Mouse (Mus musculus): ENCODE results near the gene Sdk1. TPM values are rescaled to one million over a fixed set of nuclear protein-coding genes. Genes with fewer than 3 reads are reported as not detected.

The Sdk1 gene
- polyA plus RNA-seq, 1 experiment from 2014 or later: 4.8 TPM

- no peak for DNase-seq (ENCODE audit: low spot score)
- H3K4me2 ChIP-seq (ENCODE audit: low read length): no peak overlapping the region
- no peak overlapping the region for H3K27ac ChIP-seq (ENCODE audit: low read depth)
- H3K4me1 ChIP-seq (replicated peaks; ENCODE audit: control insufficient read depth, insufficient read depth, low read length): no peaks in the 10 kb centered on the region
- H3K9ac ChIP-seq (ENCODE audit: low read length): no peak overlapping the region
- no peaks in the 10 kb centered on the region for H3K9me3 ChIP-seq (ENCODE audit: control insufficient read depth, low read length)
- no peak overlapping the region for H3K4me3 ChIP-seq (ENCODE audit: low read depth, low read length)
- no peaks in the 10 kb centered on the region for H3K27me3 ChIP-seq (replicated peaks; ENCODE audit: control insufficient read depth, insufficient read depth, low read length)
- no peaks in the 10 kb centered on the region for H3K36me3 ChIP-seq (ENCODE audit: control insufficient read depth, insufficient read depth, low read length)
- ATAC-seq (replicated peaks; ENCODE audit: low FRiP score, low TSS enrichment, low read depth): no peak
- 82% methylated on average over 8 of the region's 8 CpGs for WGBS
Measured at GRCm38 (mm10) chr5:141896402-141896801, 655.1 kb downstream of the Sdk1 start.

GRCm38 (mm10) chr5:141897481-141897880 is 656.2 kb downstream of the Sdk1 start:
- Histone ChIP-seq H3K27me3 (replicated peaks; ENCODE audit: control insufficient read depth, insufficient read depth, low read length) (no peaks in the 10 kb centered on the region), H3K36me3 (ENCODE audit: control insufficient read depth, insufficient read depth, low read length) (no peaks in the 10 kb centered on the region), H3K4me1 (replicated peaks; ENCODE audit: control insufficient read depth, insufficient read depth, low read length) (0 out of 2 replicates have a peak, but pooled peaks cover under 1% of the 10 kb centered on the region), H3K27ac (ENCODE audit: low read depth) (no peak overlapping the region), H3K9ac (ENCODE audit: low read length) (no peak overlapping the region), H3K4me2 (ENCODE audit: low read length) (no peak overlapping the region), H3K9me3 (ENCODE audit: control insufficient read depth, low read length) (no peaks in the 10 kb centered on the region), H3K4me3 (ENCODE audit: low read depth, low read length) (no peak overlapping the region)
- no peak for DNase-seq (ENCODE audit: low spot score)
- WGBS: 49% methylated on average over 2 of the region's 2 CpGs
- no peak for ATAC-seq (replicated peaks; ENCODE audit: low FRiP score, low TSS enrichment, low read depth)

DNA sequence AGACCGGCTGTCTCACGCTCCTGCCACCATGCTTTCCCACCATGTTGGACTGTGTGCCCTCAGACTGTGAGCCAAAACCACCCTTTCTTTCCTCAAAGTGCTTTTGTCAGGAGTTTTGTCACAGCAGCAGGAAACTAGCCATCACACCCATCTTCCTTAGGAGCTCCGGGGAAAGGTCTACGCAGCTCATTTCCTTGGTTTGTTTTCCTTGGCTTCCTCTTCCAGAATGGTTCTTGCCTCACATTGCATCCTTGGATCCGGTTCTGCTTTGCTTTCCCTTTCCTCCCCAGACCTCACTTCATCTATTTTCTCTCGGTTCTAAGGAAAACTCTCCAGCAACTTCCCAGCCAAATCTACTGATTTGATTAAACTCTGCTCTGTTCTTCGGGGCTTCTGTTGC is 658.5 kb downstream of the Sdk1 start:
- no peak for DNase-seq (ENCODE audit: low spot score)
- H3K4me2 ChIP-seq (ENCODE audit: low read length): no peak overlapping the region
- no peaks in the 10 kb centered on the region for H3K9me3 ChIP-seq (ENCODE audit: control insufficient read depth, low read length)
- H3K36me3 ChIP-seq (ENCODE audit: control insufficient read depth, insufficient read depth, low read length): no peaks in the 10 kb centered on the region
- 0 out of 2 replicates have a peak, but pooled peaks cover 4% of the 10 kb centered on the region for H3K4me1 ChIP-seq (replicated peaks; ENCODE audit: control insufficient read depth, insufficient read depth, low read length)
- no peaks in the 10 kb centered on the region for H3K27me3 ChIP-seq (replicated peaks; ENCODE audit: control insufficient read depth, insufficient read depth, low read length)
- no peak overlapping the region for H3K9ac ChIP-seq (ENCODE audit: low read length)
- no peak for ATAC-seq (replicated peaks; ENCODE audit: low FRiP score, low TSS enrichment, low read depth)
- H3K27ac ChIP-seq (ENCODE audit: low read depth): no peak overlapping the region
- no peak overlapping the region for H3K4me3 ChIP-seq (ENCODE audit: low read depth, low read length)
- WGBS: 89% methylated on average over 7 of the region's 7 CpGs

DNA sequence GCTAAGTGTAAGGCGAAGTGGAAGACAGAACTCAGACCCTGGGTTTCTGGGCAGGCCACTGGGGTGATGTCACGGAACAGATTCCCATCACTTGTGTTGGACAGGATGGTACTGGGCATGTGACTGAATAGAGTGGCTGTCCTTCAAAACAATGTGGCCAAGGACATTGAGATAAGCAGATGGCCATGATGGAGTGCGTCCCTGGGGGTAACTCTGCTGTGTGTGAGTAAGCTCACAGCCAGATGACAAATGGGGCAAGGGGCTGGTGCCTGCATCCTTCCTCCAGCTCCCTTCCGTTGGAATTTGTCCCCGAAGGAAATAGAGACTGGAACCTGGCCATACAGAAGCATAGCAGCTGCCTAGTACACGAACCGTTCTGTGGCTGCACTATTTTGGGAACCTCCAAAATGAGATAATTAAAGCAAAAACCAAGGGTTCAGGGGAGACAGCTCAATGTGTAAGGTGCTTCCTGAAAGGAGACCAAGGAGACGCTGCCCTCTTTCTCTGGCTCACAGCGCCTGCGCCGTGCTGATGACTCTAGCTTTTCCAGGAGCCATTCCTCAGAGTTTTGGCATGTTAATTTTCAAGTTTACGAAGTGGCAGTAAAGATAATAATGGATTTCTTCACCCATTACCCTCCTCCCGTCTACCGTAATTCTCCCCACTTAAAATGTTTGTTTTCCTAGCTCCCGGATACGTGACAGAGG is 661.4 kb downstream of the Sdk1 start:
- Histone ChIP-seq H3K4me1 (replicated peaks; ENCODE audit: control insufficient read depth, insufficient read depth, low read length) (0 out of 2 replicates have a peak, but pooled peaks cover 4% of the 10 kb centered on the region), H3K4me3 (ENCODE audit: low read depth, low read length) (no peak overlapping the region), H3K36me3 (ENCODE audit: control insufficient read depth, insufficient read depth, low read length) (no peaks in the 10 kb centered on the region), H3K4me2 (ENCODE audit: low read length) (no peak overlapping the region), H3K27ac (ENCODE audit: low read depth) (no peak overlapping the region), H3K9ac (ENCODE audit: low read length) (no peak overlapping the region), H3K27me3 (replicated peaks; ENCODE audit: control insufficient read depth, insufficient read depth, low read length) (no peaks in the 10 kb centered on the region), H3K9me3 (ENCODE audit: control insufficient read depth, low read length) (no peaks in the 10 kb centered on the region)
- 53% methylated on average over 16 of the region's 16 CpGs for WGBS
- DNase-seq (ENCODE audit: low spot score): no peak
- ATAC-seq (replicated peaks; ENCODE audit: low FRiP score, low TSS enrichment, low read depth): no peak

DNA sequence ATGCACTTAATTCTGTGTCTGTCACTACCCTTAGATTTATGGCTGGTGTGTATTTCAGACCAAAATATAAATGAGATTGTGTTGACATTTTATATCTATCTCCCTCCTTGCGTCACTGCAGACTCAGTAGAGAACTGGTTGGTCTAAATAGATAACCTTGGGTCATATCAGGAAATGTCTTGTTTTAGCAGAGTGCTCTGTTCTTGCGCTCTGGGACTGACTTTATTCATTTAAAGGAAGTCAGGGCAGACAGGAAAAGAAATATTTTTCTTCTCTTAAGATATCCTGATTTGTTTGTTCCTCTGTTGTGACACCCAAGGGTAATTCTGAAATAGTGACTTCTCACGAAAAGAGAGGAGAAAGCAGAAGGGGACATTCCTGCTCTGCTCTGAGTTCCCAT is 669.2 kb downstream of the Sdk1 start:
- H3K4me3 ChIP-seq (ENCODE audit: low read depth, low read length): no peak overlapping the region
- no peaks in the 10 kb centered on the region for H3K27me3 ChIP-seq (replicated peaks; ENCODE audit: control insufficient read depth, insufficient read depth, low read length)
- no peaks in the 10 kb centered on the region for H3K4me1 ChIP-seq (replicated peaks; ENCODE audit: control insufficient read depth, insufficient read depth, low read length)
- ATAC-seq (replicated peaks; ENCODE audit: low FRiP score, low TSS enrichment, low read depth) (no peak), DNase-seq (ENCODE audit: low spot score) (no peak)
- H3K27ac ChIP-seq (ENCODE audit: low read depth): no peak overlapping the region
- H3K36me3 ChIP-seq (ENCODE audit: control insufficient read depth, insufficient read depth, low read length): no peaks in the 10 kb centered on the region
- no peaks in the 10 kb centered on the region for H3K9me3 ChIP-seq (ENCODE audit: control insufficient read depth, low read length)
- H3K4me2 ChIP-seq (ENCODE audit: low read length): no peak overlapping the region
- H3K9ac ChIP-seq (ENCODE audit: low read length): no peak overlapping the region
- WGBS: 67% methylated on average over 3 of the region's 3 CpGs

DNA sequence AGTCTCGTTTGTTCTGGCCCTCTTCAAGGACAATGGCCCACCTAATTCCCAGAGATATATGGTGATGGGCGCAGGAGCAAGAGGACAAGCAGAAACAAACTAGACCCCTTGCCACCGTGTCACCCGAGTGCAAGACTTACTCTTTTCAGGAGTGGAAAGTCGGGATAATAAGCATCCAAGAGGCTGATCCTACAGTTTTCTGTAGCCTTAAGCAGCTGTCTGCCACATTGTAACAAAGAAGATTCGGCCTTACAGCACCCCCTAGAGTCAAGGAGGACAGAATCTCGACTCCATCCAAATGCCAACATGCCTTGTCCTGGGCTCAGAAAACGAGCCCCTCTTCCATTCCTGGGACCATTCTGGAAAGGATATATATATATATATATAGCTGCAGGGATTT is 669.6 kb downstream of the Sdk1 start:
- Histone ChIP-seq H3K4me3 (ENCODE audit: low read depth, low read length) (no peak overlapping the region), H3K9me3 (ENCODE audit: control insufficient read depth, low read length) (no peaks in the 10 kb centered on the region), H3K27me3 (replicated peaks; ENCODE audit: control insufficient read depth, insufficient read depth, low read length) (no peaks in the 10 kb centered on the region), H3K4me1 (replicated peaks; ENCODE audit: control insufficient read depth, insufficient read depth, low read length) (no peaks in the 10 kb centered on the region), H3K9ac (ENCODE audit: low read length) (no peak overlapping the region), H3K27ac (ENCODE audit: low read depth) (no peak overlapping the region), H3K36me3 (ENCODE audit: control insufficient read depth, insufficient read depth, low read length) (no peaks in the 10 kb centered on the region), H3K4me2 (ENCODE audit: low read length) (no peak overlapping the region)
- no peak for DNase-seq (ENCODE audit: low spot score)
- ATAC-seq (replicated peaks; ENCODE audit: low FRiP score, low TSS enrichment, low read depth): no peak
- WGBS: 64% methylated on average over 8 of the region's 8 CpGs

GRCm38 (mm10) chr5:141912881-141913280 is 671.6 kb downstream of the Sdk1 start:
- Histone ChIP-seq H3K4me3 (ENCODE audit: low read depth, low read length) (no peak overlapping the region), H3K4me1 (replicated peaks; ENCODE audit: control insufficient read depth, insufficient read depth, low read length) (no peaks in the 10 kb centered on the region), H3K27me3 (replicated peaks; ENCODE audit: control insufficient read depth, insufficient read depth, low read length) (no peaks in the 10 kb centered on the region), H3K36me3 (ENCODE audit: control insufficient read depth, insufficient read depth, low read length) (no peaks in the 10 kb centered on the region), H3K9ac (ENCODE audit: low read length) (no peak overlapping the region), H3K4me2 (ENCODE audit: low read length) (no peak overlapping the region), H3K9me3 (ENCODE audit: control insufficient read depth, low read length) (no peaks in the 10 kb centered on the region), H3K27ac (ENCODE audit: low read depth) (no peak overlapping the region)
- DNase-seq (ENCODE audit: low spot score) (no peak), ATAC-seq (replicated peaks; ENCODE audit: low FRiP score, low TSS enrichment, low read depth) (no peak)
- WGBS: 76% methylated on average over 7 of the region's 7 CpGs

DNA sequence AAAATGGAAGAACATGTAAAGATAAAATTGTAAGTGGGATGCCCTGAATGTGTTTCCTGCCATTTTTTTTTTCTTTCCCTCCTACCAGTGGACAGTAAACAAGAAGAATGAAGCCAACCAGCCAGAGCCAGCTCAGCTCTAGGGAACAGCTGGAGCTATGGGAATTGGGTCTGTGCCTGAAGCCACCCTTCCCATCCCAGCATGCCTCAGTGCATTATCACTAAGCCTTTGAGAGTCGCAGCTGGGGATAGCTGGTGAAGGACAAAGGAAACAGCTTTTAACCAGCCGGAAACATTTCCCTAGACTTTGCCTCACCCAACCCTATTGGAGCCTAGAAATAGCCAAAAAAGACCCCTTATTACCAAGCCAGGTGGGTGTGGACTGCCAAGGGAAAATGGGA is 675.7 kb downstream of the Sdk1 start:
- Histone ChIP-seq H3K27ac (ENCODE audit: low read depth) (no peak overlapping the region), H3K9ac (ENCODE audit: low read length) (no peak overlapping the region), H3K36me3 (ENCODE audit: control insufficient read depth, insufficient read depth, low read length) (no peaks in the 10 kb centered on the region), H3K4me2 (ENCODE audit: low read length) (no peak overlapping the region), H3K4me3 (ENCODE audit: low read depth, low read length) (no peak overlapping the region), H3K27me3 (replicated peaks; ENCODE audit: control insufficient read depth, insufficient read depth, low read length) (no peaks in the 10 kb centered on the region), H3K9me3 (ENCODE audit: control insufficient read depth, low read length) (no peaks in the 10 kb centered on the region), H3K4me1 (replicated peaks; ENCODE audit: control insufficient read depth, insufficient read depth, low read length) (no peaks in the 10 kb centered on the region)
- 63% methylated on average over 2 of the region's 2 CpGs for WGBS
- ATAC-seq (replicated peaks; ENCODE audit: low FRiP score, low TSS enrichment, low read depth): no peak
- no peak for DNase-seq (ENCODE audit: low spot score)

DNA sequence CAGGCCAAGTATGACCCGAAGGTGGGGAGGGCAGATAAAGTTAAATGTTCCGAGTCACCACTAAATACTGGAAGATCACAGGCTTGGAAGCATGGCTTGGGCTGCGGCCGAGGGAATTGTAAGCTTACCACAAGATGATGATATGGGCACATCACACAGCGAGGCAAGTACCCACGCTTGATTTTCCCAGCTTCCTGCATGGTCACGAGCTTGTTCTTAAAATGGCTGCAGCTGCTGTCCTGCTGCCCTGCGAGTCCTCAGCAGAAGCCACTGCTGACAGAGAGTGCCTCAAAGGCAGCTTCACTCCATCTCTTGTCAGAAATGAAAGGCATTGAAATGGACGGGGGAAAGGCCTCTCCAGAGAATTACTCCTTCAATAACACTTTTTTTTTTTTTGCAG is 697.7 kb downstream of the Sdk1 start:
- WGBS: 82% methylated on average over 9 of the region's 9 CpGs
- Histone ChIP-seq H3K4me2 (ENCODE audit: low read length) (no peak overlapping the region), H3K9me3 (ENCODE audit: control insufficient read depth, low read length) (no peaks in the 10 kb centered on the region), H3K4me3 (ENCODE audit: low read depth, low read length) (no peak overlapping the region), H3K9ac (ENCODE audit: low read length) (no peak overlapping the region), H3K27ac (ENCODE audit: low read depth) (no peak overlapping the region), H3K27me3 (replicated peaks; ENCODE audit: control insufficient read depth, insufficient read depth, low read length) (no peaks in the 10 kb centered on the region), H3K4me1 (replicated peaks; ENCODE audit: control insufficient read depth, insufficient read depth, low read length) (no peaks in the 10 kb centered on the region), H3K36me3 (ENCODE audit: control insufficient read depth, insufficient read depth, low read length) (no peaks in the 10 kb centered on the region)
- ATAC-seq (replicated peaks; ENCODE audit: low FRiP score, low TSS enrichment, low read depth) (no peak), DNase-seq (ENCODE audit: low spot score) (no peak)

Data from intestine, embryonic 14.5 days (tissue).